Mouse (Mus musculus): ENCODE data around the gene Prkaa2. TPM values are rescaled to one million over a fixed set of nuclear protein-coding genes. Genes with fewer than 3 reads are reported as not detected.

The Prkaa2 gene
- total and polyA plus RNA-seq, 2 experiments, result 11.3 to 21.3 TPM

DNA sequence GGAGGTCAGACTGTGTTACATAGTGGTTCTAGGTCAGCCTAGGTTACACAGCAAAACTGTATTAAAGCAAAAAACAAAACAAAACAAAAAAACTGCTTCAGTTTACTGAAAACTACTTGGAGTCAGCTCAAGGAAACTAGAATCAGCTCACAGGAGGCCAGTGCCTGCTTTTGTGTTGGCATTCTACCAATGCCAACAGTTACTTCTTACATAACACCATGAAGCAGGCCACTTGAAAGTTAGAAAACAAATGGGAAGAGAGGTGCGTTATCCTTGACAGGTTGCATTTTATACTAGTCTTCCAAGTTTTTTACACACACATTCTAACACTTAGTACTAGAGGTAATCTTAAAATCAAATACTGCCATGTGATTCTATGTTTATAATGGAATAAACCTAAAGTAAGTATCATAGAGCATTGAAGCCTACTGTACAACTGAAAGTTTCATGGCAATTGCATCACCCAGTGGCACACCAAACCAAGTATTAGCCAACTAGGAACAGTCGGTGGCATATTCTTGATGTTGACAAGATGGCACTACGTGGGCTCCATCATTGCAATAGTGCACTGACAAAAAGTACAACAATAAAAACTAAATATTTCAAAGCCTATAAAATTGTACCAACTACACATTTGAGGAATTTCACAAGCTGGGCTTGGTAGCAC is 37.8 kb downstream of the Prkaa2 start:
- peaks cover 5% of the 10 kb centered on the region; the same call in 1 of the 2 replicates for H3K79me2 ChIP-seq (ENCODE audit: control insufficient read depth, insufficient read depth, low read length)
- peak; percentile 89 for DNase-seq (ENCODE audit: extremely low read depth, low read depth, low spot score)
- TF ChIP-seq POLR2A (IDR thresholded peaks at IDR 0.05; ENCODE audit: extremely low read depth, insufficient read depth, low read length), result no peak
- TF ChIP-seq CTCF (IDR thresholded peaks at IDR 0.05; ENCODE audit: low read depth, low read length), result no peak
- no peak overlapping the region for H3K4me3 ChIP-seq (ENCODE audit: insufficient read depth, low read depth, low read length)
- H3K27me3 ChIP-seq (ENCODE audit: control insufficient read depth, insufficient read depth, low read length), result no peaks in the 10 kb centered on the region
- peak overlapping the region; percentile 70 for H3K9ac ChIP-seq (ENCODE audit: low read depth, low read length)
- H3K4me1 ChIP-seq (ENCODE audit: control insufficient read depth, insufficient read depth, low read length), result peaks cover 28% of the 10 kb centered on the region
- peak overlapping the region; percentile 93 for H3K27ac ChIP-seq (replicated peaks; ENCODE audit: insufficient read depth, low read depth, low read length)
- H3K36me3 ChIP-seq (ENCODE audit: control insufficient read depth, insufficient read depth, low read length), result 0 out of 2 replicates have a peak, but pooled peaks cover 2% of the 10 kb centered on the region
- WGBS, result 25% methylated on average over 3 of the region's 3 CpGs

DNA sequence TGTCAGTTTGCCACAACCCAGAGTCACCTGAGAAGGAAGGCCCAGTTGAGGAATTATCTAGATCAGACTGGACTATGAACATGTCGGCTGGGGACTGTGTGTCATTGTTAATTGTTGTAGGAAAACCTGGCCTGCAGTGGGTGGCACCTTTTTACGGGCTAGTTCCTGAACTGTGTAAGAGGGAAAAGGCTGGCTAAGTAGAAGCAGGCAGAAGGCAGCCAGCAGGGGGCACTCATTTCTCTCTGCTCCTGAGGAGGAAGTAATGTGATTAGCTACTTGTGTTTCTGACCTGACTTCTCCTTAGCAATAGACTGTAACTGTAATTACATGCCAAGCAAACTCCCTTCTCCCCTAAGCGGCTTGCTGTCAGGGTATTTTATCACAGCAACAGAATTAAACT is 38.7 kb downstream of the Prkaa2 start:
- WGBS, result 11% methylated on average over 3 of the region's 3 CpGs
- peak; percentile 87 for DNase-seq (ENCODE audit: extremely low read depth, low read depth, low spot score)

DNA sequence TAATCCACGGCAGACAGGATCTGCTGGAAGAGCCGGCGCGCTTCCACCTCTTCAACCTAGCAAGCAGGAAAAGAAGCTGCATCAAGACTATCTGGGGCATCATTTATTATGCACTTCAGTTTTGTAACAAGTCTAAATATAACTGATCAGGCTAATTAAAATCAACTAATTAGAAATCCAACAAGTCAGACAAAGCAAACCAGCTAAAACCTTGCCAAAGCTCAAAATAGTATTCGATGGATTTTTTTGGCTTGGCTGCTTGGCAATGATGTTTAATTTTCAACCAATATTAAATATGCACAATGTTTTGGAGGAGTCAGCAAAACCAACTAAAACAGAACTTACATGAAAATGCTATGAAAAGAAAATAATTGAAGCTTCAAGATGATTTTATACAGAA is 58.4 kb downstream of the Prkaa2 start:
- H3K36me3 ChIP-seq (ENCODE audit: control insufficient read depth, insufficient read depth, low read length), result peaks cover 25% of the 10 kb centered on the region
- no peak overlapping the region for H3K27ac ChIP-seq (replicated peaks; ENCODE audit: insufficient read depth, low read depth, low read length)
- H3K79me2 ChIP-seq (ENCODE audit: control insufficient read depth, insufficient read depth, low read length), result peaks cover 8% of the 10 kb centered on the region; the same call in 1 of the 2 replicates
- no peaks in the 10 kb centered on the region for H3K4me1 ChIP-seq (ENCODE audit: control insufficient read depth, insufficient read depth, low read length)
- no peaks in the 10 kb centered on the region for H3K27me3 ChIP-seq (ENCODE audit: control insufficient read depth, insufficient read depth, low read length)
- H3K4me3 ChIP-seq (ENCODE audit: insufficient read depth, low read depth, low read length), result no peak overlapping the region
- 82% methylated on average over 5 of the region's 5 CpGs for WGBS
- TF ChIP-seq CTCF (IDR thresholded peaks at IDR 0.05; ENCODE audit: low read depth, low read length), result no peak
- TF ChIP-seq POLR2A (IDR thresholded peaks at IDR 0.05; ENCODE audit: extremely low read depth, insufficient read depth, low read length), result no peak
- H3K9ac ChIP-seq (ENCODE audit: low read depth, low read length), result no peak overlapping the region
- no peak for DNase-seq (ENCODE audit: extremely low read depth, low read depth, low spot score)

More for the DNA sequence above, 38.7 kb downstream of the Prkaa2 start:
- no peak for TF ChIP-seq POLR2A (IDR thresholded peaks at IDR 0.05; ENCODE audit: extremely low read depth, insufficient read depth, low read length)
- peak; percentile 81 for TF ChIP-seq CTCF (IDR thresholded peaks at IDR 0.05; ENCODE audit: low read depth, low read length)
- 0 out of 2 replicates have a peak, but pooled peaks cover 2% of the 10 kb centered on the region for H3K36me3 ChIP-seq (ENCODE audit: control insufficient read depth, insufficient read depth, low read length)
- H3K4me1 ChIP-seq (ENCODE audit: control insufficient read depth, insufficient read depth, low read length), result peaks cover 22% of the 10 kb centered on the region
- no peak overlapping the region; the same call in 1 of the 2 replicates for H3K9ac ChIP-seq (ENCODE audit: low read depth, low read length)
- H3K4me3 ChIP-seq (ENCODE audit: insufficient read depth, low read depth, low read length), result no peak overlapping the region
- H3K79me2 ChIP-seq (ENCODE audit: control insufficient read depth, insufficient read depth, low read length), result peaks cover 2% of the 10 kb centered on the region; the same call in 1 of the 2 replicates
- H3K27me3 ChIP-seq (ENCODE audit: control insufficient read depth, insufficient read depth, low read length), result no peaks in the 10 kb centered on the region
- H3K27ac ChIP-seq (replicated peaks; ENCODE audit: insufficient read depth, low read depth, low read length), result peak overlapping the region; percentile 93

GRCm38 (mm10) chr4:105050041-105050440 is 59.6 kb downstream of the Prkaa2 start:
- DNase-seq (ENCODE audit: extremely low read depth, low read depth, low spot score), result no peak
- Histone ChIP-seq H3K4me1 (ENCODE audit: control insufficient read depth, insufficient read depth, low read length) (no peaks in the 10 kb centered on the region), H3K79me2 (ENCODE audit: control insufficient read depth, insufficient read depth, low read length) (peaks cover 12% of the 10 kb centered on the region; the same call in 1 of the 2 replicates), H3K9ac (ENCODE audit: low read depth, low read length) (no peak overlapping the region), H3K36me3 (ENCODE audit: control insufficient read depth, insufficient read depth, low read length) (peaks cover 33% of the 10 kb centered on the region), H3K27ac (replicated peaks; ENCODE audit: insufficient read depth, low read depth, low read length) (no peak overlapping the region), H3K27me3 (ENCODE audit: control insufficient read depth, insufficient read depth, low read length) (no peaks in the 10 kb centered on the region), H3K4me3 (ENCODE audit: insufficient read depth, low read depth, low read length) (no peak overlapping the region)
- WGBS, result 88% methylated on average over 1 of the region's 1 CpGs
- TF ChIP-seq POLR2A (IDR thresholded peaks at IDR 0.05; ENCODE audit: extremely low read depth, insufficient read depth, low read length) (no peak), CTCF (IDR thresholded peaks at IDR 0.05; ENCODE audit: low read depth, low read length) (no peak)

GRCm38 (mm10) chr4:105034259-105034658 is 75.4 kb downstream of the Prkaa2 start:
- Histone ChIP-seq H3K4me3 (ENCODE audit: insufficient read depth, low read depth, low read length) (no peak overlapping the region), H3K27me3 (ENCODE audit: control insufficient read depth, insufficient read depth, low read length) (no peaks in the 10 kb centered on the region), H3K4me1 (ENCODE audit: control insufficient read depth, insufficient read depth, low read length) (no peaks in the 10 kb centered on the region), H3K27ac (replicated peaks; ENCODE audit: insufficient read depth, low read depth, low read length) (no peak overlapping the region), H3K36me3 (ENCODE audit: control insufficient read depth, insufficient read depth, low read length) (peaks cover 30% of the 10 kb centered on the region), H3K9ac (ENCODE audit: low read depth, low read length) (no peak overlapping the region), H3K79me2 (ENCODE audit: control insufficient read depth, insufficient read depth, low read length) (no peaks in the 10 kb centered on the region; the same call in 1 of the 2 replicates)
- TF ChIP-seq CTCF (IDR thresholded peaks at IDR 0.05; ENCODE audit: low read depth, low read length) (no peak), POLR2A (IDR thresholded peaks at IDR 0.05; ENCODE audit: extremely low read depth, insufficient read depth, low read length) (no peak)
- DNase-seq (ENCODE audit: extremely low read depth, low read depth, low spot score), result peak; percentile 19

DNA sequence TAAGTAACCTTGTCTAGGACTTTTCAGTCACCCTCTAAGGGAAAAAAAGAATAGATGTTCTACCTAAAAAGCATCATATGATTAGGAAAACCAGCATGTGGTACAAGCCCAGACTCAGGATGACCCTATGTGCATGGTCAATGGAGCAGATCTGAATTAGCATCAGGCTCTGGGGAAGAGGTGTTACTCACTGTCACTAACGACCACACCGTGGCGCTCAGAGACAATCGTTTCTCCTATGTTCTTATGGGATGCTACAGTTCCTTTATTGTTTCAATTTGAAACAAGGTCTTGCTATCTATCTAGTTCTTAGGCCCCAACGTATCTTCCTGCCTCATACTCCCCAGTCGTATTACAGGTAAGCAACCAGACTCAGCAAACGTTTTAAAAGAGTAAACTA is 76.5 kb downstream of the Prkaa2 start:
- 78% methylated on average over 7 of the region's 7 CpGs for WGBS
- H3K27me3 ChIP-seq (ENCODE audit: control insufficient read depth, insufficient read depth, low read length), result no peaks in the 10 kb centered on the region
- no peak for TF ChIP-seq CTCF (IDR thresholded peaks at IDR 0.05; ENCODE audit: low read depth, low read length)
- no peak for TF ChIP-seq POLR2A (IDR thresholded peaks at IDR 0.05; ENCODE audit: extremely low read depth, insufficient read depth, low read length)
- H3K4me1 ChIP-seq (ENCODE audit: control insufficient read depth, insufficient read depth, low read length), result no peaks in the 10 kb centered on the region
- peaks cover 27% of the 10 kb centered on the region for H3K36me3 ChIP-seq (ENCODE audit: control insufficient read depth, insufficient read depth, low read length)
- H3K4me3 ChIP-seq (ENCODE audit: insufficient read depth, low read depth, low read length), result no peak overlapping the region
- no peak overlapping the region for H3K27ac ChIP-seq (replicated peaks; ENCODE audit: insufficient read depth, low read depth, low read length)
- no peak for DNase-seq (ENCODE audit: extremely low read depth, low read depth, low spot score)
- no peak overlapping the region for H3K9ac ChIP-seq (ENCODE audit: low read depth, low read length)
- H3K79me2 ChIP-seq (ENCODE audit: control insufficient read depth, insufficient read depth, low read length), result no peaks in the 10 kb centered on the region; the same call in 1 of the 2 replicates

Data from liver, adult 2 months (tissue).